Mouse (Mus musculus) T-helper 2 cell (primary cell): ENCODE measurements at regions not wholly inside any gene's neighbourhood (a gene's known extent, or its start where the extent isn't known, plus 50 kb on each side); places are given as distances from the start of the nearest gene placed in this dataset.

ENCODE experiments used
- in situ Hi-C: fragments of 300-600 bp; cut with MboI, MseI; formaldehyde crosslinking; loops from one replicate; pipeline ENCODE4 v1.15.1; 2025; ENCODE audit warnings: high pct_unique_total_duplicates

DNA sequence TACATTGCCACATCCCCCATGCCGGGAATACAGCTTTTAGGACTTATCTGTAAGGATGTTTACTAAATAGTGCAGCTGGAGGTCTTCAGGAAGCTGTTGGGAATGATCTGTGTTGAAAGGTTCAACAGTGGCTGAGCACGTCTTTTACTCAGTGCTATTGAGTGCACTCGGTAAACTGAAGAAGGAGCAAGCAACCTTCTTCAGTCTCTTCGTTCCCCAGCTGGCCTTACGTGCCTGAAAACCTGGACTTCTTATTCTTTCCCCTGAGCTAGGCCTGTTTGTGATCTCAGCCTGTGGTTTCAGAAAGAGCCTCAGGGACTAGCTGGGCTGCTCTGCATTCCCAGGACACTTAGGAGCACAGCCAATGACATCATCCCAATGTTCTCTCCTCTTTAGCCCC lies 51.2 kb upstream of the Rhox5 start:
- in situ Hi-C loops: loop anchor here (5.0 kb wide), 2 partner anchors 51 to 54 kb away; no protein-coding TSS in a partner anchor

DNA sequence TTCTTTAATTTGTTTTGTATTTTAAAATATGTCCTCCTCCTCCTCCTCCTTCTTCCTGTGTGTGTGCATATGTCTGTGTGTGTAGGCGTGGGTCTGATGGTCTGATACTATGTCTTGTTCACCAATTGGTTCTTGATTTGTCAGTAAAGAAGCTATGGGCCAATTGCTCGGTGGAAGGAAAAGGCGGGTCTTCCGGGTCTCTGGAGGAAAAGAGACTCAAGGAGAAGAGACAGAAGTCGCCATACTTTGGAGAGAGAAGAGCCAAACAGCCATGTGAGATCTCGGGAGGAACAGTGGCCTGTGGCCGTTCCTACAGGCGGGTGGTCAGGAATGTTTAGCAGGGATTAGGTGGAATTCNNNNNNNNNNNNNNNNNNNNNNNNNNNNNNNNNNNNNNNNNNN lies 50.3 kb upstream of the Rhox5 start:
- in situ Hi-C loops: loop anchor here (5.0 kb wide), 2 partner anchors 52 to 53 kb away; no protein-coding TSS in a partner anchor
